Mouse (Mus musculus) heart, postnatal 0 days (tissue): ENCODE data around the gene Dbt. TPM values are rescaled to one million over a fixed set of nuclear protein-coding genes. Genes with fewer than 3 reads are reported as not detected.
A peak's percentile ranks its signal among the peaks of the same experiment; 100 is the strongest.

ENCODE experiments used
- ATAC-seq: fragments of 200-750 bp; cut with Nextera tagmentation; 2 replicates; pipeline ENCODE4 v1.8.0; 2017; ENCODE audit warnings: low read depth, moderate number of reproducible peaks, moderate library complexity; ENCODE audit not compliant: insufficient read depth
- DNase-seq: peaks from one replicate; pipeline ENCODE4 v3.0.0-alpha.2; 2016; ENCODE audit warnings: low spot score
- H3K27ac ChIP-seq: fragments of 300-500 bp; sonication (generic); 2 replicates; pipeline ENCODE4 v1.5.1; 2014; ENCODE audit warnings: low read depth, mild to moderate bottlenecking
- H3K27me3 ChIP-seq: fragments of 300-500 bp; sonication (generic); 2 replicates; pipeline ENCODE4 v1.6.1; 2014; ENCODE audit warnings: low read length, mixed read lengths; ENCODE audit not compliant: control insufficient read depth, insufficient read depth
- H3K36me3 ChIP-seq: fragments of 300-500 bp; sonication (generic); replicated peaks from 2 replicates; pipeline ENCODE4 v1.6.1; 2014; ENCODE audit warnings: low read length, mixed read lengths; ENCODE audit not compliant: control insufficient read depth, insufficient read depth
- H3K4me1 ChIP-seq: fragments of 300-500 bp; sonication (generic); 2 replicates; pipeline ENCODE4 v1.6.1; 2014; ENCODE audit warnings: antibody characterized with exemption; ENCODE audit not compliant: control insufficient read depth, insufficient read depth
- H3K4me2 ChIP-seq: fragments of 300-500 bp; sonication (generic); 2 replicates; pipeline ENCODE4 v1.6.1; 2014; ENCODE audit warnings: low read depth, mild to moderate bottlenecking, low read length, moderate library complexity
- H3K4me3 ChIP-seq: fragments of 300-500 bp; sonication (generic); 2 replicates; pipeline ENCODE4 v1.5.1; 2014; ENCODE audit warnings: low read depth, low read length
- H3K9ac ChIP-seq: fragments of 300-500 bp; sonication (generic); replicated peaks from 2 replicates; pipeline ENCODE4 v1.6.1; 2014; ENCODE audit warnings: low read depth, low read length, mixed read lengths
- H3K9me3 ChIP-seq: fragments of 300-500 bp; sonication (generic); replicated peaks from 2 replicates; pipeline ENCODE4 v1.6.1; 2016; ENCODE audit warnings: low read length; ENCODE audit not compliant: control insufficient read depth
- CTCF ChIP-seq: IDR thresholded peaks from 2 replicates; pipeline ENCODE4 v1.5.1; 2016; ENCODE audit warnings: antibody characterized with exemption, control low read depth, low read depth
- EP300 ChIP-seq: IDR thresholded peaks from 2 replicates; pipeline ENCODE4 v1.6.1; 2016; ENCODE audit warnings: antibody characterized with exemption, low read depth
- WGBS: fragments of 180-500 bp; shearing (Covaris S2); extraction: QIAGEN DNeasy Blood & Tissue Kit; methylation state at CpG from one replicate; pipeline ENCODE4 v1.1.7; 2014; 5-methylcytosine and 5-hydroxymethylcytosine counted together
- polyA plus RNA-seq: library from polyadenylated mRNA; unstranded; fragments of >200 nt; fragmentation: Nextera tagmentation; extraction: Ambion mirVana; gene quantifications from 2 replicates; pipeline ENCODE4 v1.2.1, GENCODE M21; 2015
- total RNA-seq: library from RNA; depleted of rRNA; stranded (reverse); fragments of >200 nt; gene quantifications from 2 replicates; pipeline ENCODE4 v1.2.3, GENCODE M21; 2014; ENCODE audit warnings: low replicate concordance; rRNA removed

The Dbt gene
- total and polyA plus RNA-seq, 2 experiments from 2014 or later, result 16.3 to 19.5 TPM

- peak within 1 kb of the TSS; percentile 90 for H3K27ac ChIP-seq
- H3K9ac ChIP-seq, result peak within 1 kb of the TSS; percentile 84
- no peaks in the 10 kb centered on the region for H3K9me3 ChIP-seq
- peaks cover 17% of the 10 kb centered on the region for H3K36me3 ChIP-seq
- peak; percentile 97 for ATAC-seq
- DNase-seq, result peak; percentile 95
- TF ChIP-seq EP300 (peak; percentile 86; the same call in 1 of the 2 replicates), CTCF (no peak)
- peak within 1 kb of the TSS; percentile 98 for H3K4me3 ChIP-seq
- H3K27me3 ChIP-seq, result no peaks in the 10 kb centered on the region
- peaks cover 7% of the 10 kb centered on the region for H3K4me1 ChIP-seq
- WGBS, result under 1% methylated on average over 65 of the region's 65 CpGs
- H3K4me2 ChIP-seq, result peak within 1 kb of the TSS; percentile 88
Observed at GRCm38 (mm10) chr3:116594728-116595602, 82.1 kb downstream of the Dbt start, which contains the start of gene Sass6. TSS of gene Sass6 (plus strand) at chr3:116594982.

GRCm38 (mm10) chr3:116595603-116595991, 82.7 kb downstream of the Dbt start:
- WGBS, result 6% methylated on average over 10 of the region's 10 CpGs
- ATAC-seq, result no peak
- no peak overlapping the region for H3K27ac ChIP-seq

More at GRCm38 (mm10) chr3:116595603-116595991, 82.7 kb downstream of the Dbt start:
- no peak for TF ChIP-seq CTCF
- no peak for TF ChIP-seq EP300
- peaks cover 7% of the 10 kb centered on the region for H3K4me1 ChIP-seq
- H3K4me2 ChIP-seq, result peak overlapping the region; percentile 88
- no peak for DNase-seq
- peak overlapping the region; percentile 84 for H3K9ac ChIP-seq
- H3K27me3 ChIP-seq, result no peaks in the 10 kb centered on the region
- H3K4me3 ChIP-seq, result peak overlapping the region; percentile 98
- H3K9me3 ChIP-seq, result no peaks in the 10 kb centered on the region
- H3K36me3 ChIP-seq, result peaks cover 12% of the 10 kb centered on the region

Other genes starting within 250 kb of the Dbt start
- gene Cdc14a, start 89.0 kb upstream of the Dbt start, total RNA-seq, result 3.0 and 6.1 TPM in 2 replicates
- 2.2 and 2.5 TPM in 2 replicates for gene Cdc14a, start 89.0 kb upstream of the Dbt start, polyA plus RNA-seq
- gene Rtca, start 4.9 kb upstream of the Dbt start, total RNA-seq, result 31.3 and 58.1 TPM in 2 replicates
- 50.4 and 51.3 TPM in 2 replicates for gene Rtca, start 4.9 kb upstream of the Dbt start, polyA plus RNA-seq
- 34.6 and 52.8 TPM in 2 replicates for gene Lrrc39, start 49.9 kb downstream of the Dbt start, total RNA-seq
- 75.9 and 77.7 TPM in 2 replicates for gene Lrrc39, start 49.9 kb downstream of the Dbt start, polyA plus RNA-seq
- 1.3 and 1.6 TPM in 2 replicates for gene Sass6, start 81.9 kb downstream of the Dbt start, total RNA-seq
- 4.7 and 4.8 TPM in 2 replicates for gene Sass6, start 81.9 kb downstream of the Dbt start, polyA plus RNA-seq
- gene Trmt13, start 101.5 kb downstream of the Dbt start, total RNA-seq, result 5.9 and 13.3 TPM in 2 replicates
- 11.0 and 11.9 TPM in 2 replicates for gene Trmt13, start 101.5 kb downstream of the Dbt start, polyA plus RNA-seq
- gene Mfsd14a, start 149.6 kb downstream of the Dbt start, total RNA-seq, result 36.0 and 44.3 TPM in 2 replicates
- 35.7 and 39.9 TPM in 2 replicates for gene Mfsd14a, start 149.6 kb downstream of the Dbt start, polyA plus RNA-seq
- gene Gm43191, start 168.2 kb downstream of the Dbt start, total RNA-seq, result not detected in 2 replicates
- not detected in 2 replicates for gene Gm43191, start 168.2 kb downstream of the Dbt start, polyA plus RNA-seq
- 18.3 and 28.9 TPM in 2 replicates for gene Slc35a3, start 199.8 kb downstream of the Dbt start, total RNA-seq
- gene Slc35a3, start 199.8 kb downstream of the Dbt start, polyA plus RNA-seq, result 6.9 and 7.0 TPM in 2 replicates